Mouse (Mus musculus) neural tube, embryonic 15.5 days (tissue): ENCODE data around the gene Mavs. TPM values are rescaled to one million over a fixed set of nuclear protein-coding genes. Genes with fewer than 3 reads are reported as not detected.

Experiments
- ATAC-seq: fragments of 200-750 bp; cut with Nextera tagmentation; 2 replicates; pipeline ENCODE4 v1.8.0; 2017; ENCODE audit warnings: mild to moderate bottlenecking, moderate TSS enrichment, moderate library complexity; ENCODE audit not compliant: low FRiP score
- H3K27ac ChIP-seq: fragments of 300-500 bp; sonication (generic); replicated peaks from 2 replicates; pipeline ENCODE4 v1.5.1; 2015; ENCODE audit warnings: mild to moderate bottlenecking, inconsistent platforms
- H3K27me3 ChIP-seq: fragments of 300-500 bp; sonication (generic); replicated peaks from 2 replicates; pipeline ENCODE4 v1.6.1; 2015; ENCODE audit warnings: inconsistent platforms
- H3K36me3 ChIP-seq: fragments of 300-500 bp; sonication (generic); 2 replicates; pipeline ENCODE4 v1.6.1; 2015; ENCODE audit warnings: inconsistent platforms
- H3K4me1 ChIP-seq: fragments of 300-500 bp; sonication (generic); 2 replicates; pipeline ENCODE4 v1.6.1; 2015; ENCODE audit warnings: inconsistent platforms
- H3K4me2 ChIP-seq: fragments of 300-500 bp; sonication (generic); 2 replicates; pipeline ENCODE4 v1.6.1; 2015; ENCODE audit warnings: inconsistent platforms, mild to moderate bottlenecking, moderate library complexity
- H3K4me3 ChIP-seq: fragments of 300-500 bp; sonication (generic); replicated peaks from 2 replicates; pipeline ENCODE4 v1.5.1; 2015; ENCODE audit warnings: mild to moderate bottlenecking, inconsistent platforms
- H3K9ac ChIP-seq: fragments of 300-500 bp; sonication (generic); replicated peaks from 2 replicates; pipeline ENCODE4 v1.6.1; 2015; ENCODE audit warnings: mild to moderate bottlenecking, inconsistent platforms
- H3K9me3 ChIP-seq: fragments of 300-500 bp; sonication (generic); replicated peaks from 2 replicates; pipeline ENCODE4 v1.6.1; 2016; ENCODE audit warnings: inconsistent platforms
- WGBS: fragments of 180-500 bp; shearing (Covaris S2); methylation state at CpG from one replicate; pipeline ENCODE4 v1.1.7; 2015; ENCODE audit warnings: mixed read lengths; 5-methylcytosine and 5-hydroxymethylcytosine counted together
- polyA plus RNA-seq: library from polyadenylated mRNA; unstranded; fragments of >200 nt; fragmentation: Nextera tagmentation; extraction: Ambion mirVana; gene quantifications from 2 replicates; pipeline ENCODE4 v1.2.1, GENCODE M21; 2015

The Mavs gene
- polyA plus RNA-seq, result 6.4 and 9.0 TPM in 2 replicates

GRCm38 (mm10) chr2:131233307-131234126, at the start of gene Mavs:
Gene Mavs, plus strand, starts transcription at chr2:131234063.
- Histone ChIP-seq H3K4me2 (peak within 1 kb of the TSS; percentile 81), H3K4me1 (peaks cover 18% of the 10 kb centered on the region), H3K4me3 (peak within 1 kb of the TSS; percentile 52), H3K27ac (peak within 1 kb of the TSS; percentile 62; the same call in 1 of the 2 replicates), H3K9me3 (no peaks in the 10 kb centered on the region), H3K9ac (peak within 1 kb of the TSS; percentile 47), H3K36me3 (no peaks in the 10 kb centered on the region), H3K27me3 (no peaks in the 10 kb centered on the region)
- WGBS, result 12% methylated on average over 29 of the region's 29 CpGs
- ATAC-seq, result peak; percentile 100

- Histone ChIP-seq H3K4me2 (peak overlapping the region; percentile 88), H3K9me3 (no peaks in the 10 kb centered on the region), H3K4me1 (peaks cover 41% of the 10 kb centered on the region), H3K9ac (peak overlapping the region; percentile 71), H3K27ac (peak overlapping the region; percentile 78), H3K27me3 (no peaks in the 10 kb centered on the region), H3K4me3 (peak overlapping the region; percentile 65), H3K36me3 (no peaks in the 10 kb centered on the region)
- peak; percentile 53 for ATAC-seq
- under 1% methylated on average over 14 of the region's 14 CpGs for WGBS
These were observed 47.5 kb upstream of the Mavs start for GRCm38 (mm10) chr2:131186343-131186742.

GRCm38 (mm10) chr2:131186771-131187601, 46.9 kb upstream of the Mavs start, which contains the start of the genes Cdc25b and Spef1:
Gene Cdc25b, plus strand, starts transcription at chr2:131186949.
Gene Spef1, minus strand, starts transcription at chr2:131187282.
- Histone ChIP-seq H3K9ac (peak within 1 kb of the TSS; percentile 71), H3K27me3 (no peaks in the 10 kb centered on the region), H3K4me2 (peak within 1 kb of the TSS; percentile 88), H3K36me3 (no peaks in the 10 kb centered on the region), H3K4me3 (peak within 1 kb of the TSS; percentile 65), H3K4me1 (peaks cover 41% of the 10 kb centered on the region), H3K9me3 (no peaks in the 10 kb centered on the region), H3K27ac (peak within 1 kb of the TSS; percentile 78)
- ATAC-seq, result peak; percentile 88
- under 1% methylated on average over 43 of the region's 43 CpGs for WGBS

- peak overlapping the region; percentile 65 for H3K4me3 ChIP-seq
- H3K36me3 ChIP-seq, result peaks cover 2% of the 10 kb centered on the region
- 23% methylated on average over 3 of the region's 3 CpGs for WGBS
- H3K27me3 ChIP-seq, result no peaks in the 10 kb centered on the region
- H3K9me3 ChIP-seq, result no peaks in the 10 kb centered on the region
- ATAC-seq, result no peak
- H3K9ac ChIP-seq, result peak overlapping the region; percentile 71
- peak overlapping the region; percentile 78 for H3K27ac ChIP-seq
- peaks cover 41% of the 10 kb centered on the region for H3K4me1 ChIP-seq
- H3K4me2 ChIP-seq, result peak overlapping the region; percentile 88
These were observed 46.3 kb upstream of the Mavs start for GRCm38 (mm10) chr2:131187602-131187922.

- Histone ChIP-seq H3K36me3 (peaks cover 9% of the 10 kb centered on the region), H3K4me1 (peaks cover 41% of the 10 kb centered on the region), H3K4me2 (peak overlapping the region; percentile 88; the same call in 1 of the 2 replicates), H3K9me3 (no peaks in the 10 kb centered on the region), H3K4me3 (no peak overlapping the region), H3K27me3 (no peaks in the 10 kb centered on the region), H3K9ac (no peak overlapping the region), H3K27ac (no peak overlapping the region)
- WGBS, result 97% methylated on average over 5 of the region's 5 CpGs
- no peak for ATAC-seq
These were observed 45.6 kb upstream of the Mavs start for GRCm38 (mm10) chr2:131188311-131188710.

GRCm38 (mm10) chr2:131189521-131190309, 44.1 kb upstream of the Mavs start:
- H3K36me3 ChIP-seq, result peaks cover 21% of the 10 kb centered on the region
- no peaks in the 10 kb centered on the region for H3K9me3 ChIP-seq
- ATAC-seq, result no peak
- no peak overlapping the region; the same call in 1 of the 2 replicates for H3K4me2 ChIP-seq
- peaks cover 41% of the 10 kb centered on the region for H3K4me1 ChIP-seq
- H3K27ac ChIP-seq, result peak overlapping the region; percentile 43
- H3K9ac ChIP-seq, result no peak overlapping the region; the same call in 1 of the 2 replicates
- no peak overlapping the region for H3K4me3 ChIP-seq
- WGBS, result 42% methylated on average over 5 of the region's 5 CpGs
- no peaks in the 10 kb centered on the region for H3K27me3 ChIP-seq

- Histone ChIP-seq H3K4me2 (no peak overlapping the region), H3K36me3 (peaks cover 26% of the 10 kb centered on the region), H3K27me3 (no peaks in the 10 kb centered on the region), H3K27ac (peak overlapping the region; percentile 43), H3K4me1 (peaks cover 41% of the 10 kb centered on the region), H3K4me3 (no peak overlapping the region), H3K9me3 (no peaks in the 10 kb centered on the region), H3K9ac (peak overlapping the region; percentile 4; the same call in 1 of the 2 replicates)
- no peak for ATAC-seq
- 13% methylated on average over 10 of the region's 10 CpGs for WGBS
These were observed 43.4 kb upstream of the Mavs start for GRCm38 (mm10) chr2:131190344-131191004.

GRCm38 (mm10) chr2:131191005-131191390, 42.9 kb upstream of the Mavs start:
- H3K27ac ChIP-seq, result peak overlapping the region; percentile 43; the same call in 1 of the 2 replicates
- ATAC-seq, result no peak

GRCm38 (mm10) chr2:131196606-131197316, 37.1 kb upstream of the Mavs start:
- 94% methylated on average over 16 of the region's 16 CpGs for WGBS
- Histone ChIP-seq H3K27ac (no peak overlapping the region), H3K36me3 (peaks cover 31% of the 10 kb centered on the region), H3K9me3 (no peaks in the 10 kb centered on the region), H3K9ac (no peak overlapping the region), H3K4me2 (no peak overlapping the region), H3K4me3 (no peak overlapping the region), H3K27me3 (no peaks in the 10 kb centered on the region), H3K4me1 (no peaks in the 10 kb centered on the region)
- no peak for ATAC-seq

More at GRCm38 (mm10) chr2:131191005-131191390, 42.9 kb upstream of the Mavs start:
- no peaks in the 10 kb centered on the region for H3K9me3 ChIP-seq
- no peak overlapping the region for H3K4me3 ChIP-seq
- peak overlapping the region; percentile 4; the same call in 1 of the 2 replicates for H3K9ac ChIP-seq
- H3K36me3 ChIP-seq, result peaks cover 26% of the 10 kb centered on the region
- no peaks in the 10 kb centered on the region for H3K27me3 ChIP-seq
- H3K4me1 ChIP-seq, result peaks cover 40% of the 10 kb centered on the region
- 60% methylated on average over 7 of the region's 7 CpGs for WGBS
- no peak overlapping the region for H3K4me2 ChIP-seq

GRCm38 (mm10) chr2:131200710-131201109, 33.2 kb upstream of the Mavs start:
- Histone ChIP-seq H3K9me3 (no peaks in the 10 kb centered on the region), H3K4me2 (no peak overlapping the region), H3K4me3 (no peak overlapping the region), H3K27me3 (no peaks in the 10 kb centered on the region), H3K27ac (no peak overlapping the region), H3K36me3 (peaks cover 5% of the 10 kb centered on the region; the same call in 1 of the 2 replicates), H3K4me1 (no peaks in the 10 kb centered on the region), H3K9ac (no peak overlapping the region)
- ATAC-seq, result no peak
- 88% methylated on average over 2 of the region's 2 CpGs for WGBS
